21 mouse cellular contexts compared by ENCODE assay signal in the genomic region with DNA sequence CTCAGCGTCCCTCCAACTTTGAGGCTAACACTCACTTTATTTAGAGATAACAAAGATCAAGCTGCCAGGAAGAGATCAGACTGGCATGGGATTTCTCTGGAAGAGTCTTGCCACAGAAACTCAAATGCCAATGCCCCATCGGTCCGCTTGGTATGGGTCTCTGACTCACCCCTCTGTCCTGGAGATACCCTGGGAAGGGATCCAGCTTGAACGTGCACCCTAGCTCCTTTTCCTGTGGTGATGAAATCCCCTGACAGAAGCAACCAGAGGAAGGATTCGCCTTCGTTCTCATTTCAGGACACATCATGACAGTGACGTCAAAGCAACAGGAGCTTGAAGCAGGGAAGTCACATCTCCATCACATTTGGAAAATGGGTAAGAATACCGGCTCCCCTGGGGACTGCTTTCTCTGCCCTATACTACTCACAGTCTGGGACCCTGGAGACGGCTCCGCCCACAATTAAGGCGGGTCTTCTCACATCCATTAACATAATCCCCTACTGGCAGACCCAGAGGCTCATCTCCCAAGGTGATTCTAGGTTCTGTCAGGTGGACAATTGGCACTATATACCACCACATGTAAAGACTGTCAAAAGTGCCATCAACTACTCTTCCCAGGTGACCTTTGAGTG.
DNase-seq lines count a peak whose midpoint lies in the region; ATAC-seq and TF ChIP-seq lines count a peak whose summit lies in the region.
"Had no signal": no experiment of that assay in that cellular context is flagged by ENCODE, and none has a peak within 500 bp of the region (broad histone marks: within the 10 kb centered on the region; RNA-seq: fewer than 3 reads in every experiment).

No protein-coding gene starts in this region.

- no peaks in the 10 kb centered on the region for H3K9me3 ChIP-seq in midbrain, embryonic 13.5 days
- no peaks in the 10 kb centered on the region for H3K9me3 ChIP-seq in midbrain, embryonic 16.5 days (replicated peaks; ENCODE audit: control insufficient read depth, low read length, poor library complexity, severe bottlenecking)
- H3K9me3 ChIP-seq: embryonic facial prominence, embryonic 15.5 days; heart, embryonic 10.5 days; midbrain, embryonic 10.5 days; stomach, embryonic 15.5 days had no signal

- H3K4me3 ChIP-seq in midbrain, embryonic 13.5 days (replicated peaks) = no peak overlapping the region
- no peak overlapping the region for H3K4me3 ChIP-seq in midbrain, embryonic 16.5 days (ENCODE audit: low read depth, low read length)
- no peak overlapping the region for H3K4me3 ChIP-seq in myocyte
- H3K4me3 ChIP-seq: embryonic facial prominence, embryonic 15.5 days; gastrocnemius, adult 2 months; heart, embryonic 10.5 days; midbrain, embryonic 10.5 days; stomach, embryonic 15.5 days had no signal

- H3K27me3 ChIP-seq in midbrain, embryonic 13.5 days = no peaks in the 10 kb centered on the region
- no peaks in the 10 kb centered on the region for H3K27me3 ChIP-seq in midbrain, embryonic 16.5 days (ENCODE audit: control insufficient read depth, insufficient read depth, low read depth, low read length)
- H3K27me3 ChIP-seq in myocyte (ENCODE audit: control insufficient read depth, insufficient read depth, insufficient read length) = no peaks in the 10 kb centered on the region
- H3K27me3 ChIP-seq: embryonic facial prominence, embryonic 15.5 days; stomach, embryonic 15.5 days had no signal

- TF ChIP-seq POLR2A in myocyte (IDR thresholded peaks at IDR 0.05; ENCODE audit: insufficient read length, low read depth) = no peak

- 37% methylated on average over 11 of the region's 11 CpGs for WGBS in midbrain, embryonic 13.5 days
- WGBS in midbrain, embryonic 16.5 days = 35% methylated on average over 11 of the region's 11 CpGs

- H3K27ac ChIP-seq in midbrain, embryonic 13.5 days = no peak overlapping the region
- H3K27ac ChIP-seq in midbrain, embryonic 16.5 days (ENCODE audit: low read length) = no peak overlapping the region
- H3K27ac ChIP-seq: embryonic facial prominence, embryonic 15.5 days; gastrocnemius, adult 2 months; heart, embryonic 10.5 days; hindbrain, embryonic 14.5 days; kidney, postnatal 0 days; liver, embryonic 14.5 days; macrophage; midbrain, embryonic 10.5 days; stomach, embryonic 15.5 days had no signal

- no peak overlapping the region for H3K4me2 ChIP-seq in midbrain, embryonic 13.5 days (replicated peaks)
- H3K4me2 ChIP-seq in midbrain, embryonic 16.5 days (ENCODE audit: low read length) = no peak overlapping the region
- H3K4me2 ChIP-seq in myocyte (ENCODE audit: low read depth) = no peak overlapping the region
- H3K4me2 ChIP-seq: embryonic facial prominence, embryonic 15.5 days; hindbrain, embryonic 14.5 days; stomach, embryonic 15.5 days had no signal

- peaks cover 11% of the 10 kb centered on the region; the same call in 1 of the 2 replicates for H3K36me3 ChIP-seq in midbrain, embryonic 13.5 days
- no peaks in the 10 kb centered on the region for H3K36me3 ChIP-seq in midbrain, embryonic 16.5 days (ENCODE audit: control insufficient read depth, insufficient read depth, low read length)
- no peaks in the 10 kb centered on the region for H3K36me3 ChIP-seq in myocyte (ENCODE audit: control insufficient read depth, insufficient read depth)
- H3K36me3 ChIP-seq: embryonic facial prominence, embryonic 15.5 days; heart, embryonic 10.5 days; midbrain, embryonic 10.5 days; stomach, embryonic 15.5 days had no signal

- no peak overlapping the region for H3K9ac ChIP-seq in midbrain, embryonic 13.5 days (replicated peaks)
- no peak overlapping the region for H3K9ac ChIP-seq in midbrain, embryonic 16.5 days (ENCODE audit: low read depth, low read length)
- H3K9ac ChIP-seq: embryonic facial prominence, embryonic 15.5 days; hindbrain, embryonic 14.5 days; liver, embryonic 14.5 days; stomach, embryonic 15.5 days had no signal

- peaks cover 12% of the 10 kb centered on the region for H3K4me1 ChIP-seq in midbrain, embryonic 13.5 days (replicated peaks)
- peaks cover 2% of the 10 kb centered on the region; the same call in 1 of the 2 replicates for H3K4me1 ChIP-seq in midbrain, embryonic 16.5 days (ENCODE audit: control insufficient read depth, insufficient read depth, low read length)
- H3K4me1 ChIP-seq: embryonic facial prominence, embryonic 15.5 days; stomach, embryonic 15.5 days had no signal

- peak; percentile 31; the same call in 1 of the 2 replicates for ATAC-seq in midbrain, embryonic 13.5 days
- ATAC-seq in midbrain, embryonic 16.5 days = no peak
- ATAC-seq: intestine, embryonic 16.5 days had no signal

- peak; percentile 46 for DNase-seq in cerebellum, adult 9-11 months
- DNase-seq in cerebellum, postnatal 14 days = no peak
- DNase-seq in Muller cell, postnatal 12 days (ENCODE audit: inconsistent ontology term) = peak; percentile 75
- DNase-seq in layer of hippocampus, adult 9-11 months = no peak
- DNase-seq: adrenal gland, postnatal 25 days; cerebellum, adult 18-20 months; gastrocnemius, adult 2 months; heart, postnatal 10 days; right cerebral cortex, postnatal 25 days had no signal

- H3ac ChIP-seq in myocyte (ENCODE audit: control insufficient read depth, insufficient read length) = no peak overlapping the region

- H3K79me2 ChIP-seq in myocyte (ENCODE audit: control insufficient read depth, insufficient read depth) = no peaks in the 10 kb centered on the region

TF ChIP-seq in myocyte, 11 proteins besides CTCF, POLR2A, EP300 and RAD21:
- peak; percentile 22; the same call in 1 of the 2 replicates for TF ChIP-seq CEBPB (IDR thresholded peaks at IDR 0.05; ENCODE audit: insufficient read depth, poor library complexity, severe bottlenecking)
- TF ChIP-seq MYOG (IDR thresholded peaks at IDR 0.05; ENCODE audit: control insufficient read depth in 1 of 3, insufficient read depth in 1 of 3, insufficient read length in 2 of 3, low read depth in 2 of 3) = no peak

Comparison
In these comparisons a context has a peak if more than half of its experiments do, and no peak if none do; other contexts are left out.
1. DNase-seq: peak in cerebellum, adult 9-11 months (single experiment) and Muller cell, postnatal 12 days (single experiment); none in cerebellum, postnatal 14 days (0 of 2) and layer of hippocampus, adult 9-11 months (single experiment).